Mouse (Mus musculus): Measurements from ENCODE around the gene Tns2. TPM values are rescaled to one million over a fixed set of nuclear protein-coding genes. Genes with fewer than 3 reads are reported as not detected.

Gene Tns2
- total RNA-seq, 2 experiments from 2014 or later: 10.0 to 15.8 TPM

GRCm38 (mm10) chr15:102091063-102091679 is 9.0 kb upstream of the Tns2 start:
- DNase-seq (ENCODE audit: low spot score in 2 of 2): no peak

GRCm38 (mm10) chr15:102091688-102092087 is 8.5 kb upstream of the Tns2 start:
- DNase-seq (ENCODE audit: low spot score in 2 of 2): no peak

- DNase-seq (ENCODE audit: low spot score in 2 of 2): no peak
These were observed 8.0 kb upstream of the Tns2 start for GRCm38 (mm10) chr15:102092222-102092621.

- DNase-seq (ENCODE audit: low spot score in 2 of 2): no peak
These were observed 6.1 kb upstream of the Tns2 start for GRCm38 (mm10) chr15:102094157-102094556.

- DNase-seq (ENCODE audit: low spot score in 2 of 2): no peak
These were observed 5.2 kb upstream of the Tns2 start for GRCm38 (mm10) chr15:102094988-102095387.

GRCm38 (mm10) chr15:102097147-102097915 is 2.9 kb upstream of the Tns2 start:
- DNase-seq (ENCODE audit: low spot score in 2 of 2): no peak

- DNase-seq (ENCODE audit: low spot score in 2 of 2): no peak
These were observed 2.1 kb upstream of the Tns2 start for GRCm38 (mm10) chr15:102097991-102098555.

- DNase-seq (ENCODE audit: low spot score in 2 of 2): no peak
These were observed 953 bp upstream of the Tns2 start for GRCm38 (mm10) chr15:102099260-102099659.

- DNase-seq (ENCODE audit: low spot score in 2 of 2): no peak
These were observed 447 bp upstream of the Tns2 start for GRCm38 (mm10) chr15:102099771-102100160.

- DNase-seq (ENCODE audit: low spot score in 2 of 2): no peak
These were observed 921 bp downstream of the Tns2 start for GRCm38 (mm10) chr15:102100996-102101671.

- DNase-seq (ENCODE audit: low spot score in 2 of 2): no peak
These were observed 1.7 kb downstream of the Tns2 start for GRCm38 (mm10) chr15:102101672-102102541.

- no peak for DNase-seq (ENCODE audit: low spot score in 2 of 2)
These were observed 2.4 kb downstream of the Tns2 start for GRCm38 (mm10) chr15:102102548-102103121.

GRCm38 (mm10) chr15:102103371-102103946 is 3.2 kb downstream of the Tns2 start:
- DNase-seq (ENCODE audit: low spot score in 2 of 2): no peak

- DNase-seq (ENCODE audit: low spot score in 2 of 2): no peak
These were observed 3.8 kb downstream of the Tns2 start for GRCm38 (mm10) chr15:102103947-102104555.

- DNase-seq (ENCODE audit: low spot score in 2 of 2): no peak
These were observed 5.1 kb downstream of the Tns2 start for GRCm38 (mm10) chr15:102105360-102105759.

- no peak for DNase-seq (ENCODE audit: low spot score in 2 of 2)
These were observed 5.8 kb downstream of the Tns2 start for GRCm38 (mm10) chr15:102105764-102106730.

- no peak for DNase-seq (ENCODE audit: low spot score in 2 of 2)
These were observed 6.7 kb downstream of the Tns2 start for GRCm38 (mm10) chr15:102106754-102107456.
